Mouse (Mus musculus): ENCODE data around the gene Slc2a3. TPM values are rescaled to one million over a fixed set of nuclear protein-coding genes. Genes with fewer than 3 reads are reported as not detected.

The Slc2a3 gene
- polyA plus RNA-seq, 1 experiment from 2014 or later: 0.19 TPM

DNA sequence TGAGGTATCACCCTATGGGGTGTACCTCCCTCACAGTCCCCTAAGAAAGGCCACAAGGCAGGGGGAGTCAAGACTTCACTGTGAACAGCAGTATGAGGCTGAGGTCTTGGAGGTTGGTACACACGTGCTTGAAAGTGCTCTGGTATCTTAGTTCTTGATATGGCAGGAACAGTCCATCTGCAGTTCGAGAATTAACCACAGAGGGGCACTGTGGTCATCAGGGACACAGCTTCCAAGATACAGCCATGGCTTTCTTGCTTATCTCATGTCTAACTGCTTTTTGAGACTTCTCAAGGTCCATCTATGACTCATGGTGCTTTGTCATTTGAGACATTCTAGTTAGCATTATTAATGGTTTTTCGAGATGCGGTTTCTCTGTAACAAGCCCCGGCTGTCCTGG, 3.0 kb upstream of the Slc2a3 start:
- ChIA-PET POLR2A (no interaction called here), CTCF (interaction anchor here (0.9 to 1.7 kb wide), 3 partner anchors 9 to 76 kb away, joined by 3 to 7 read pairs (median 5); no protein-coding TSS in a partner anchor)
- peak; percentile 82 for TF ChIP-seq CTCF (IDR thresholded peaks at IDR 0.05)
- peaks cover 12% of the 10 kb centered on the region for H3K27me3 ChIP-seq
- no peak for DNase-seq (ENCODE audit: low read depth, low spot score)
- peak; percentile 86 for ATAC-seq
- in situ Hi-C loops (cut with MboI; ENCODE audit: low pct_unique_long_range_greater_than_20kb): no loop called here

DNA sequence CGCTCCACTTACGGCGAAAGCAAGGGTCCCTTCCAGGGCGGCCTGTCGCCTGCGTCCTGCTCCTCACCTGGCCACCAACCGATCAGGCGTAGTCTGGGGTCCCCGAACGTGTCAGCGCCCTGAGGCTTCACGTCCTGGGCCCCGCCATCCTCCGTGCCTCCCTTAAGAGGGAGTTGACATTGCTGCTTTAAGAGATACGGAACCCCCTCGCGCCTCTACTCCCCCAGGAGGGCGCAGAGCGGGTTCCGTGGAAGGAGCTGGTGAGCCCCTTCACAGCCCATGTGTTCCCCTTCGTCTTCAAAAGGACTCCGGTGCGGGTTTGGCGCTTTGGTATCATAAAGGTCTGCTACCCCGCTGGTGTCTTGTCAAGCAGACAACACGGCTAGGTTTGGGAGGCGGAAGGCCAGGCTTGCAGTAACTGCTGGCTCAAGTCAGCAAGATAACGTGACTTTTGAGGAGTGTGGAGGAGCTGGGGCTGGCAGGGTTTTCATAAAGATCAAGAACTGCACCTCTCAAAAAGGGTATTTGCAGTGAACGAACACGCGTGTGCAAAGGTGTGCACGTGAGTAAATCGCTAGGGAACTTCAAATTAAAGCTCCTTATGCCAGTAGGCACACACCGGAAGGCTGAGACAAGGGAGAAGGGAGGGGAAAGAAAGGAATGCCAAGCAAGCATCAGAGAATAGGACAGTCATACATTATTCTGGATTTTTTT, 518 bp upstream of the Slc2a3 start:
- no peak for ATAC-seq
- in situ Hi-C loops (cut with MboI; ENCODE audit: low pct_unique_long_range_greater_than_20kb): no loop called here
- peaks cover 16% of the 10 kb centered on the region for H3K27me3 ChIP-seq
- CTCF ChIA-PET: no interaction called here
- TF ChIP-seq CTCF (IDR thresholded peaks at IDR 0.05): no peak
- DNase-seq (ENCODE audit: low read depth, low spot score): no peak
- POLR2A ChIA-PET: no interaction called here

DNA sequence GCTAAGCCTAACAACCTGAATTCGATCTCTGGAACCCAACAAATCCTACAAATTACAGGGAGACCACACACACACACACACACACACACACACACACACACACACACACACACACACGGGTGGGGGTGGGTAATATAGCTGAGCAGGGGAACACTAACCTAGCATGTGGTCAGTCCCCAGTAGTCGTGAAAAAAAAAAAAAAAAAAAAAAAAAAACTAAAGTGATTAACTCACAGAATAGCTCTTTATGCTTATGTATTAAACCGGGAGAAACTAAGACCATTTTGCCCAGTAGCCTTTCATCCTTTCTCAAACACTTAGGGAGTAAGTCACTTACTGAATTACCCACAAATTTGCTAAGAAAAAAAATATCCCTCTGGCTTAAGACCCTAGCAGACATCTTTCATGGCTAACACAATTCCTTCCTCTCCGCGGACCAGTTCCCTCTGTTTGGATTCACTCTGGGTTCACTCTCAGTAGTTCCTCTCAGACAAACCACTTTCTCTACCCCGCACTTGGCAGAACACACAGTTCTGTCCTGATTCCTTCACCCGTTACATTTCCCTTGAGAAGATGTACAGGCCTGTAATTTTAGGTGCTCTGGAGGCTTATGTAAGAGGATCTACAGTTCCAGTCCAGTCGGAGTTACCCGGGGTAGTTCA, 670 bp downstream of the Slc2a3 start:
- no peak for DNase-seq (ENCODE audit: low read depth, low spot score)
- ChIA-PET POLR2A (no interaction called here), CTCF (interaction anchor here (0.9 kb wide), 2 partner anchors 25 to 140 kb away, joined by 3 read pairs; no protein-coding TSS in a partner anchor)
- no peak for TF ChIP-seq CTCF (IDR thresholded peaks at IDR 0.05)
- H3K27me3 ChIP-seq: peaks cover 16% of the 10 kb centered on the region
- no peak for ATAC-seq
- in situ Hi-C loops (cut with MboI; ENCODE audit: low pct_unique_long_range_greater_than_20kb): no loop called here

DNA sequence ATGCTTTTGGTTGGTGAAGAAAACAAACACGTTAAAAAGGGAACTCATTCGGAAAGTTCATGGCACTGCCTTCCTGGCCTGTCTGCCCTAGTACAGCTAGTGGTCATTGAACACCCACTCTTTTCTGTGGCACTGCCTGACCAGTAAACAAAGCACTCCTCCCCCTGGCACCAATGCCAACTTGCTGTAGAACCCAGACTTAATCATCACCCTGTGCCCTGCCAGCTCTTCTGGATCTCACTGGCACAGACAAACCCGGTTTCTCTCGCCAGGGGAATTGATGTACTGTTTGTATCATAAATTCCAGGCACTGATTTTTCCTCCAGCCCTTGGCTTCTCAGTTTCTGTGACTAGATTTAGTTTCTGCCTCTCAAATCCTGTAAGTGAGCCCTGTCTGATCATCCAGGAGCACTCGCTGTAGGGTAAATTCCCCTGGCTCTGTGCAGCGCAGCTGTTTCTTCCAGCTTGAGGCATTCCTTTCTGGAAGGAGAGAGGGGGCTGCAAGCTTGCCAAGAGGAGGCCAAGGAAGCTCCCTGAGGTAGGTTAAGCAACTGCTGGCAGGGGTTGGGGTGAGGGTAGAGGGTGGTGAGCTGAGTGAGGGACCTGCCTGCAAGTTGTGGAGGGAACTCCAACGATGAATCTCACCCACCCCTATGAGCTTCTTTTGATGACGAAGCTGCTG, 6.0 kb downstream of the Slc2a3 start:
- ChIA-PET POLR2A (no interaction called here), CTCF (interaction anchor here (0.7 to 1.9 kb wide), 4 partner anchors 9 to 134 kb away, joined by 3 to 7 read pairs (median 5); no protein-coding TSS in a partner anchor)
- TF ChIP-seq CTCF (IDR thresholded peaks at IDR 0.05): no peak
- peaks cover 4% of the 10 kb centered on the region for H3K27me3 ChIP-seq
- DNase-seq (ENCODE audit: low read depth, low spot score): no peak
- ATAC-seq: peak; percentile 31
- in situ Hi-C loops (cut with MboI; ENCODE audit: low pct_unique_long_range_greater_than_20kb): no loop called here

DNA sequence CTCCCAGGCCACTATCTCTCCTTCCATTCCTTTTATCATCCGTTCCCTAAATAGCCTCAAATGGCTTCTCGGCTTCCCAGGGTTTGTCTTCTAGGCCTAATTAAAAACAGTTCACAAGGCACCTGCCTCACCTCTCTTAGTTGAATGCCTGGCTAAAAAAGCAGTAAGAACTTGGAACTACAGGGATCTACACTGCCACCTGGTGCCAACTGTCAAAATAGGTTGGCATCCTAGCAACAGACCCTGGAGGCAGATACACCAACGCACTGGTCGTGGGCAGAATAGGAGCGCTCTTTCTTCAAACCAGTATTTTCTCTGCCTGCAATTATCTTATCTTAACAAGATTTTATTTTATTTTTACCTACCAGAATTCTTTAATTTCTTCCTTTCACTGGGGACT, 15.2 kb downstream of the Slc2a3 start:
- POLR2A ChIA-PET: no interaction called here
- peak; percentile 83 for TF ChIP-seq CTCF (IDR thresholded peaks at IDR 0.05)
- in situ Hi-C loops (cut with MboI; ENCODE audit: low pct_unique_long_range_greater_than_20kb): loop anchor here (5.0 kb wide), 2 partner anchors 44 to 124 kb away; no protein-coding TSS in a partner anchor
- CTCF ChIA-PET: interaction anchor here (1.5 to 3.2 kb wide), 2 partner anchors 11 to 118 kb away, joined by 3 to 13 read pairs; no protein-coding TSS in a partner anchor
- no peaks in the 10 kb centered on the region for H3K27me3 ChIP-seq
- no peak for DNase-seq (ENCODE audit: low read depth, low spot score)
- peak; percentile 58 for ATAC-seq

DNA sequence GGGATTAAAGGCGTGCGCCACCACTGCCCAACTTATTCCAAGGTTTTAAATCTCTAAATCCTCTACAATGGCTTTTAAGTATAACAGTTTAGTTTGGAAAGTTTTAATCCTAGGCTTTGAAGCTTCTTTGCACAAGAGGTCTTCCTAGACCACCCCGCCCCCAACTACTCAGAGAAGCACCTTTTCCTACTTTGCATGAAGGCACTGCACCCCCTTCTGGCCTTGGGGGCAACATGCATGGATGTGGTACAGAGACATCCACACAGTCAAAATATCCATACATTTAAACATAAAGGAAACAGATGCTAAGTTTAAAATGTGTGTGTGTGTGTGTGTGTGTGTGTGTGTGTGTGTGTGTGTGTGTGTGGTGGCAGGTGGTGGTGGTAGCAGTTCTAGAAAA, 16.6 kb downstream of the Slc2a3 start:
- CTCF ChIA-PET: interaction anchor here (0.6 to 3.2 kb wide), 6 partner anchors 9 to 117 kb away, joined by 3 to 13 read pairs (median 4); no protein-coding TSS in a partner anchor
- no peak for DNase-seq (ENCODE audit: low read depth, low spot score)
- ATAC-seq: no peak

DNA sequence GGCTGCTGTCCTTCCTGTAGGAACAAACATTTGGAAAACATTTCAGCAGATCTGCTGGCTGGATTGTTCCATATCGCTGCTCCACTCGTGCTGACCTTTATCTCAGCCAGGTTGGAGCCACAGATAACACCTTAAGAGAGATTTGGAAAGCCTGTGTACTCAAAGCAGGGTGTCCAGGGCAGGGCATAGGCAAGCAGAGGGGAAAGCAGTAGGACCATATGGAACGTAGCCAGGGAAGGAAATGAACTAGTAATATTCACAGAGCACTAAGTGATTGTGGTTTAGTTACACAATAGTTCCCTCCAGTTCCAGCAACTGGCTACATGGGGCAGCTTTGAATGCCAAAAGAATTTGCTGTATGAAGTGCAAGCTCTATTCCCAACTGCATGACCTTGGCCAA, 19.3 kb downstream of the Slc2a3 start:
- no peak for TF ChIP-seq CTCF (IDR thresholded peaks at IDR 0.05)
- in situ Hi-C loops (cut with MboI; ENCODE audit: low pct_unique_long_range_greater_than_20kb): no loop called here
- CTCF ChIA-PET: interaction anchor here (1.8 to 4.2 kb wide), 2 partner anchors 42 to 113 kb away, joined by 4 to 16 read pairs; no protein-coding TSS in a partner anchor
- POLR2A ChIA-PET: no interaction called here
- DNase-seq (ENCODE audit: low read depth, low spot score): no peak
- no peaks in the 10 kb centered on the region for H3K27me3 ChIP-seq
- peak; percentile 56 for ATAC-seq

More for the DNA sequence above, 16.6 kb downstream of the Slc2a3 start:
- POLR2A ChIA-PET: no interaction called here
- in situ Hi-C loops (cut with MboI; ENCODE audit: low pct_unique_long_range_greater_than_20kb): loop anchor here (5.0 kb wide), 2 partner anchors 43 to 123 kb away; no protein-coding TSS in a partner anchor
- no peaks in the 10 kb centered on the region for H3K27me3 ChIP-seq
- peak; percentile 46 for TF ChIP-seq CTCF (IDR thresholded peaks at IDR 0.05)

DNA sequence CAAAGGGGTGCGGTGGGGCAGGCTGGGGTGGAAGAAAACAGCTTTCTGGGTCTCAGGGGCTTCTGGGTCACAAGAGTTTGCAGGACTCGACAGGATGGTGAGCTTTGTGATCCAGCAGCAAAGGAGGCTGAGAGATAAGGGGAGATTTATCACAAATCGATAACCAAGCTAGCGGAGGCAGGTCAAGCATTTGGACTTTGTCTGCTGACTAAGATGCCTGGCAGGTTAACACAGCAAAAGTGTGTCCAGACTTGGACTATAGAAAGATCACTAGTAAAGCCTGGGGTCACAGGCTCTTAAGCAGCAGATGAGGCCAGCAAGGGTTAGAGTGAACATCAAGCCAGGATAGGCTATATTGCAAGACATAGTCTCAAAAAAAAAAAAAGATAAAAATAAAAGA, 20.3 kb downstream of the Slc2a3 start:
- ATAC-seq: no peak
- no peaks in the 10 kb centered on the region for H3K27me3 ChIP-seq
- no peak for DNase-seq (ENCODE audit: low read depth, low spot score)
- TF ChIP-seq CTCF (IDR thresholded peaks at IDR 0.05): no peak
- in situ Hi-C loops (cut with MboI; ENCODE audit: low pct_unique_long_range_greater_than_20kb): no loop called here
- CTCF ChIA-PET: interaction anchor here (1.8 to 4.2 kb wide), 2 partner anchors 41 to 112 kb away, joined by 4 to 16 read pairs; no protein-coding TSS in a partner anchor
- POLR2A ChIA-PET: no interaction called here

DNA sequence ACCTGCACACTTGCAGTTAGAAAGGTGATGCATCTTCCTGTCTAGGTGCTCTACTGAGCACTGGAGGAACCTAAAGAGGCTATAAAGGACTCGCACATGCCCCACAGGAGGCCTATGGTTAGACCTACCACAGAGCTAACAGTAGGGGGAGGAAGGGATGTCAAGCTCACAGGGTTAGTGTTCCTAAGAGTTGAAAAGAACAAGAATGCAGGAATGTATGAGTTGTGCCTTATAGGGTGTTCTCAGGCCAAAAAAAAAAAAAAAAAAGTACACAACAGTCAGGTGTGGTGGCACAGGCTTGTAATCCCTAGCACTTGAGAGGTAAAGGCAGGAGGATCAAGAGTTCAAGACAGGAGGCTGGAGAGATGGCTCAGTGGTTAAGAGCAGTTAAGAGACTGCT, 21.5 kb downstream of the Slc2a3 start:
- ATAC-seq (no peak), DNase-seq (ENCODE audit: low read depth, low spot score) (no peak)
- ChIA-PET POLR2A (no interaction called here), CTCF (interaction anchor here (4.2 kb wide), 1 partner anchor 111 kb away, joined by 16 read pairs; no protein-coding TSS in a partner anchor)
- H3K27me3 ChIP-seq: no peaks in the 10 kb centered on the region
- no peak for TF ChIP-seq CTCF (IDR thresholded peaks at IDR 0.05)
- in situ Hi-C loops (cut with MboI; ENCODE audit: low pct_unique_long_range_greater_than_20kb): no loop called here

DNA sequence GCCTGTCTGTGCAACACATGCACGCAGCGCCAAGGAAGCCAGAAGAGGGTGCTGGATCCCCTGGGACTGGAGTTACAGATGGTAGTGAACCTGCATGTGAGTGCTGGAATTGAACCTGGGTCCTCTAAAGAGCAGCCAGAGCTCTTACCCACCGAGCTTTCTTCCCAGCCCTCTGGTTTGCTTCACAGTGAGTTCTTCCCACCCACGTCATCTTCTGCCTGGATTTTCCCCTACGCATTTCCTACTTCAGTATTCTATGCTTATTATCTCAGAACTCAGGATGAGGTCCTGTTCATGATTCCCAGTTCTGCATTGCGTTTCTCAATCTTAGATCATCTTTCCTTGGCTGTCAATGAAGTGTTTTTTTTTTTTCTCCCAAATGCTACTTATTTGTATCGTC, 25.4 kb downstream of the Slc2a3 start:
- ChIA-PET CTCF (interaction anchor here (0.8 to 2.7 kb wide), 3 partner anchors 10 to 28 kb away, joined by 3 to 13 read pairs (median 3); partner anchors contain the start of gene Slc2a3), POLR2A (interaction anchor here (0.7 kb wide), 1 partner anchor 20 kb away, joined by 3 read pairs; no protein-coding TSS in a partner anchor)
- no peaks in the 10 kb centered on the region for H3K27me3 ChIP-seq
- TF ChIP-seq CTCF (IDR thresholded peaks at IDR 0.05): no peak
- no peak for DNase-seq (ENCODE audit: low read depth, low spot score)
- in situ Hi-C loops (cut with MboI; ENCODE audit: low pct_unique_long_range_greater_than_20kb): no loop called here
- ATAC-seq: no peak

Measured in Patski (cell line).